Mouse (Mus musculus): ENCODE measurements around the gene Spint1. TPM values are rescaled to one million over a fixed set of nuclear protein-coding genes. Genes with fewer than 3 reads are reported as not detected.

The Spint1 gene
- total and polyA plus RNA-seq, 3 experiments, result not detected

- Histone ChIP-seq H3K79me2 (ENCODE audit: control insufficient read depth, insufficient read depth, low read length, poor library complexity) (peaks cover 32% of the 10 kb centered on the region), H3K36me3 (ENCODE audit: control insufficient read depth in 1 of 2, insufficient read depth in 2 of 2, low read length in 2 of 2) (peaks cover 2 to 7% of the 10 kb centered on the region in 2 experiments; a peak in 3 of 4 replicates), H3K9me3 (replicated peaks; ENCODE audit: insufficient read depth, low read length) (no peaks in the 10 kb centered on the region), H3K27ac (ENCODE audit: control insufficient read depth, low read depth, low read length) (no peak overlapping the region), H3K9ac (ENCODE audit: control insufficient read depth, low read depth, low read length, poor library complexity, severe bottlenecking) (no peak overlapping the region), H3K27me3 (ENCODE audit: control insufficient read depth in 1 of 2, insufficient read depth in 2 of 2, low read length in 2 of 2) (no peaks in the 10 kb centered on the region), H3K4me3 (ENCODE audit: control insufficient read depth in 1 of 2, insufficient read depth in 1 of 2, low read depth in 2 of 2, low read length in 2 of 2) (no peak overlapping the region), H3K4me1 (ENCODE audit: control insufficient read depth in 1 of 2, insufficient read depth in 2 of 2, low read length in 2 of 2) (peaks cover 3 to 7% of the 10 kb centered on the region in 2 experiments; a peak in 2 of 4 replicates)
- TF ChIP-seq TBP (IDR thresholded peaks at IDR 0.05; ENCODE audit: low read depth, low read length), result no peak
- no peak for TF ChIP-seq MEF2A (IDR thresholded peaks at IDR 0.05; ENCODE audit: extremely low read depth, insufficient replicate concordance, low read depth, low read length, poor library complexity, severe bottlenecking)
- TF ChIP-seq ELF1 (IDR thresholded peaks at IDR 0.05; ENCODE audit: low read depth, low read length), result no peak
- no peak for TF ChIP-seq RAD21 (IDR thresholded peaks at IDR 0.05; ENCODE audit: low read depth, low read length)
- no peak for TF ChIP-seq GABPA (IDR thresholded peaks at IDR 0.05; ENCODE audit: low read depth, low read length)
- DNase-seq (ENCODE audit: low read depth, low spot score), result no peak
Measured at GRCm38 (mm10) chr2:119294411-119294810, 57.2 kb downstream of the Spint1 start.

GRCm38 (mm10) chr2:119296756-119297155 lies 59.6 kb downstream of the Spint1 start:
- no peak for DNase-seq (ENCODE audit: low read depth, low spot score)
- no peak overlapping the region for H3K4me3 ChIP-seq (ENCODE audit: control insufficient read depth in 1 of 2, insufficient read depth in 1 of 2, low read depth in 2 of 2, low read length in 2 of 2)
- H3K27me3 ChIP-seq (ENCODE audit: control insufficient read depth in 1 of 2, insufficient read depth in 2 of 2, low read length in 2 of 2), result no peaks in the 10 kb centered on the region
- H3K9me3 ChIP-seq (replicated peaks; ENCODE audit: insufficient read depth, low read length), result no peaks in the 10 kb centered on the region
- no peak for TF ChIP-seq NELFE (IDR thresholded peaks at IDR 0.05; ENCODE audit: low read depth, low read length)
- no peak for TF ChIP-seq TCF12 (IDR thresholded peaks at IDR 0.05; ENCODE audit: low read depth, low read length)
- TF ChIP-seq ZC3H11A (IDR thresholded peaks at IDR 0.05; ENCODE audit: low read depth, low read length), result no peak
- no peak for TF ChIP-seq POLR2AphosphoS5 (IDR thresholded peaks at IDR 0.05; ENCODE audit: borderline replicate concordance, low read depth, low read length)
- TF ChIP-seq JUND (IDR thresholded peaks at IDR 0.05; ENCODE audit: low read depth, low read length), result no peak
- TF ChIP-seq ZMIZ1 (IDR thresholded peaks at IDR 0.05; ENCODE audit: low read depth, low read length), result no peak
- no peak for TF ChIP-seq CHD2 (IDR thresholded peaks at IDR 0.05; ENCODE audit: low read length)
- H3K79me2 ChIP-seq (ENCODE audit: control insufficient read depth, insufficient read depth, low read length, poor library complexity), result peaks cover 16% of the 10 kb centered on the region
- no peak overlapping the region for H3K9ac ChIP-seq (ENCODE audit: control insufficient read depth, low read depth, low read length, poor library complexity, severe bottlenecking)
- H3K36me3 ChIP-seq (ENCODE audit: control insufficient read depth in 1 of 2, insufficient read depth in 2 of 2, low read length in 2 of 2), result peaks cover 7 to 14% of the 10 kb centered on the region in 2 experiments; a peak in 3 of 4 replicates
- H3K27ac ChIP-seq (ENCODE audit: control insufficient read depth, low read depth, low read length), result no peak overlapping the region
- H3K4me1 ChIP-seq (ENCODE audit: control insufficient read depth in 1 of 2, insufficient read depth in 2 of 2, low read length in 2 of 2), result peaks cover 8 to 15% of the 10 kb centered on the region in 2 experiments; a peak in 3 of 4 replicates

GRCm38 (mm10) chr2:119297506-119297905 lies 60.3 kb downstream of the Spint1 start:
- H3K27me3 ChIP-seq (ENCODE audit: control insufficient read depth in 1 of 2, insufficient read depth in 2 of 2, low read length in 2 of 2), result no peaks in the 10 kb centered on the region
- H3K36me3 ChIP-seq (ENCODE audit: control insufficient read depth in 1 of 2, insufficient read depth in 2 of 2, low read length in 2 of 2), result peaks cover 7 to 14% of the 10 kb centered on the region in 2 experiments; a peak in 3 of 4 replicates
- peaks cover 8 to 15% of the 10 kb centered on the region in 2 experiments; a peak in 3 of 4 replicates for H3K4me1 ChIP-seq (ENCODE audit: control insufficient read depth in 1 of 2, insufficient read depth in 2 of 2, low read length in 2 of 2)
- no peak for TF ChIP-seq MEF2A (IDR thresholded peaks at IDR 0.05; ENCODE audit: extremely low read depth, insufficient replicate concordance, low read depth, low read length, poor library complexity, severe bottlenecking)
- H3K4me3 ChIP-seq (ENCODE audit: control insufficient read depth in 1 of 2, insufficient read depth in 1 of 2, low read depth in 2 of 2, low read length in 2 of 2), result no peak overlapping the region
- H3K9ac ChIP-seq (ENCODE audit: control insufficient read depth, low read depth, low read length, poor library complexity, severe bottlenecking), result no peak overlapping the region
- H3K9me3 ChIP-seq (replicated peaks; ENCODE audit: insufficient read depth, low read length), result no peaks in the 10 kb centered on the region
- H3K27ac ChIP-seq (ENCODE audit: control insufficient read depth, low read depth, low read length), result no peak overlapping the region
- DNase-seq (ENCODE audit: low read depth, low spot score), result no peak
- H3K79me2 ChIP-seq (ENCODE audit: control insufficient read depth, insufficient read depth, low read length, poor library complexity), result peaks cover 13% of the 10 kb centered on the region
